Comparison of ENCODE assay signal across 8 mouse cellular contexts in genomic region chr5:23416286-23416643, GRCm38 (mm10). TPM values are rescaled to one million over a fixed set of nuclear protein-coding genes. Genes with fewer than 3 reads are reported as not detected.
A peak's percentile ranks its signal among the peaks of the same experiment; 100 is the strongest.
DNase-seq lines count a peak whose midpoint lies in the region; ATAC-seq lines count a peak whose summit lies in the region.

No protein-coding gene starts in this region.

- 54% methylated on average over 6 of the region's 6 CpGs for WGBS in embryonic facial prominence, embryonic 13.5 days
- 65% methylated on average over 6 of the region's 6 CpGs for WGBS in embryonic facial prominence, embryonic 10.5 days
- 57% methylated on average over 6 of the region's 6 CpGs for WGBS in liver, embryonic 11.5 days
- WGBS in stomach, embryonic 15.5 days, result 55% methylated on average over 6 of the region's 6 CpGs

- H3K27me3 ChIP-seq in embryonic facial prominence, embryonic 13.5 days, result no peaks in the 10 kb centered on the region
- no peaks in the 10 kb centered on the region for H3K27me3 ChIP-seq in embryonic facial prominence, embryonic 10.5 days (replicated peaks; ENCODE audit: low read depth, poor library complexity, severe bottlenecking)
- no peaks in the 10 kb centered on the region for H3K27me3 ChIP-seq in megakaryocyte, embryonic 14.5 days (replicated peaks)
- no peaks in the 10 kb centered on the region for H3K27me3 ChIP-seq in liver, embryonic 11.5 days (replicated peaks; ENCODE audit: control insufficient read depth, insufficient read depth, low read length)
- H3K27me3 ChIP-seq in stomach, embryonic 15.5 days (replicated peaks), result no peaks in the 10 kb centered on the region

- no peak overlapping the region for H3K9ac ChIP-seq in embryonic facial prominence, embryonic 13.5 days
- H3K9ac ChIP-seq in liver, embryonic 11.5 days (ENCODE audit: low read depth, low read length), result no peak overlapping the region
- no peak overlapping the region for H3K9ac ChIP-seq in stomach, embryonic 15.5 days

- peaks cover 73% of the 10 kb centered on the region for H3K4me1 ChIP-seq in embryonic facial prominence, embryonic 13.5 days
- H3K4me1 ChIP-seq in embryonic facial prominence, embryonic 10.5 days, result peaks cover 78% of the 10 kb centered on the region
- peaks cover 83% of the 10 kb centered on the region for H3K4me1 ChIP-seq in megakaryocyte, embryonic 14.5 days
- peaks cover 58% of the 10 kb centered on the region for H3K4me1 ChIP-seq in liver, embryonic 11.5 days (replicated peaks; ENCODE audit: control insufficient read depth, insufficient read depth, low read length)
- peaks cover 57% of the 10 kb centered on the region for H3K4me1 ChIP-seq in stomach, embryonic 15.5 days

- no peak for DNase-seq in embryonic facial prominence, embryonic 10.5 days (ENCODE audit: low spot score)
- DNase-seq in liver, embryonic 11.5 days (ENCODE audit: low spot score), result no peak
- DNase-seq in left cerebral cortex, adult 8-10 months (ENCODE audit: low spot score in 2 of 2), result no peak
- no peak for DNase-seq in cerebellum, postnatal 36 days

- H3K27ac ChIP-seq in embryonic facial prominence, embryonic 13.5 days, result peak overlapping the region; percentile 22; the same call in 1 of the 2 replicates
- no peak overlapping the region for H3K27ac ChIP-seq in embryonic facial prominence, embryonic 10.5 days (replicated peaks)
- H3K27ac ChIP-seq in liver, embryonic 11.5 days (ENCODE audit: low read depth, low read length), result no peak overlapping the region
- 0 out of 2 replicates have a peak overlapping the region, but pooled peaks have one; percentile 37 for H3K27ac ChIP-seq in stomach, embryonic 15.5 days

- H3K4me3 ChIP-seq in embryonic facial prominence, embryonic 13.5 days, result no peak overlapping the region
- H3K4me3 ChIP-seq in embryonic facial prominence, embryonic 10.5 days, result no peak overlapping the region
- peak overlapping the region; percentile 83 for H3K4me3 ChIP-seq in megakaryocyte, embryonic 14.5 days (replicated peaks)
- no peak overlapping the region for H3K4me3 ChIP-seq in liver, embryonic 11.5 days (ENCODE audit: low read depth, low read length)
- no peak overlapping the region for H3K4me3 ChIP-seq in stomach, embryonic 15.5 days (replicated peaks)

- no peaks in the 10 kb centered on the region for H3K9me3 ChIP-seq in embryonic facial prominence, embryonic 13.5 days
- no peaks in the 10 kb centered on the region for H3K9me3 ChIP-seq in embryonic facial prominence, embryonic 10.5 days
- H3K9me3 ChIP-seq in megakaryocyte, embryonic 14.5 days, result no peaks in the 10 kb centered on the region
- H3K9me3 ChIP-seq in liver, embryonic 11.5 days (ENCODE audit: control insufficient read depth, low read length), result no peaks in the 10 kb centered on the region
- no peaks in the 10 kb centered on the region for H3K9me3 ChIP-seq in stomach, embryonic 15.5 days

- ATAC-seq in embryonic facial prominence, embryonic 13.5 days (ENCODE audit: insufficient number of reproducible peaks, insufficient read depth, low FRiP score, low TSS enrichment, low read depth), result no peak
- no peak for ATAC-seq in megakaryocyte, adult 5-6 weeks (ENCODE audit: poor library complexity, severe bottlenecking)
- ATAC-seq in liver, embryonic 11.5 days (replicated peaks; ENCODE audit: low FRiP score), result peak; percentile 34; the same call in 1 of the 2 replicates
- ATAC-seq in stomach, embryonic 15.5 days (ENCODE audit: insufficient read depth, low FRiP score, low read depth), result peak; percentile 28; the same call in 1 of the 2 replicates

- no peak overlapping the region for H3K4me2 ChIP-seq in embryonic facial prominence, embryonic 13.5 days
- H3K4me2 ChIP-seq in liver, embryonic 11.5 days, result no peak overlapping the region
- H3K4me2 ChIP-seq in stomach, embryonic 15.5 days, result no peak overlapping the region

- no peaks in the 10 kb centered on the region for H3K36me3 ChIP-seq in embryonic facial prominence, embryonic 13.5 days
- H3K36me3 ChIP-seq in embryonic facial prominence, embryonic 10.5 days (replicated peaks), result peaks cover 13% of the 10 kb centered on the region
- H3K36me3 ChIP-seq in megakaryocyte, embryonic 14.5 days (replicated peaks; ENCODE audit: low read length), result peaks cover 55% of the 10 kb centered on the region
- H3K36me3 ChIP-seq in liver, embryonic 11.5 days (ENCODE audit: control insufficient read depth, insufficient read depth, low read length), result peaks cover 2% of the 10 kb centered on the region; the same call in 1 of the 2 replicates
- no peaks in the 10 kb centered on the region for H3K36me3 ChIP-seq in stomach, embryonic 15.5 days

RNA-seq across cellular contexts. Expression of gene Kmt2e, which starts 18.0 kb away (rescaled TPM):
- polyA plus RNA-seq in embryonic facial prominence, embryonic 13.5 days (2015; fragmentation: Nextera tagmentation; extraction: Ambion mirVana), result 123 and 126 TPM in 2 replicates
- 86.7 TPM in 2 replicates for polyA plus RNA-seq in embryonic facial prominence, embryonic 10.5 days (2016; fragmentation: Nextera tagmentation; extraction: Ambion mirVana)
- 4.6 and 6.2 TPM in 2 replicates for polyA plus RNA-seq in megakaryocyte, embryonic 14.5 days (2012; ENCODE audit: insufficient read depth, low replicate concordance)
- total RNA-seq in megakaryocyte, adult 5-6 weeks (2015), result 148 and 158 TPM in 2 replicates
- total RNA-seq in megakaryocyte, adult 5-6 weeks (2017), result 63.3 and 69.2 TPM in 2 replicates
- 57.7 and 59.5 TPM in 2 replicates for polyA plus RNA-seq in liver, embryonic 11.5 days (2014; fragmentation: Nextera tagmentation; extraction: Ambion mirVana)
- 95.2 and 99.7 TPM in 2 replicates for polyA plus RNA-seq in stomach, embryonic 15.5 days (2015; fragmentation: Nextera tagmentation; extraction: Ambion mirVana)
- 100 to 1,000 TPM in 3 of 4 experiments, 10 to 100 TPM in 1; 95.8 to 105 (median 101) TPM for total RNA-seq in left cerebral cortex, adult 8-10 months (2022)

Comparison
In these comparisons a context has a peak if more than half of its experiments do, and no peak if none do; other contexts are left out.
1. H3K27ac ChIP-seq: peak in embryonic facial prominence, embryonic 13.5 days (single experiment) and stomach, embryonic 15.5 days (single experiment); none in embryonic facial prominence, embryonic 10.5 days (single experiment) and liver, embryonic 11.5 days (single experiment).
2. ATAC-seq: peak in liver, embryonic 11.5 days (single experiment) and stomach, embryonic 15.5 days (single experiment); none in embryonic facial prominence, embryonic 13.5 days (single experiment) and megakaryocyte, adult 5-6 weeks (single experiment).